In genomic region chr2:60041485-60042274, GRCm38 (mm10) we compare ENCODE assay signal across 13 mouse cellular contexts.
"Had no signal": no experiment of that assay in that cellular context is flagged by ENCODE, and none has a peak within 500 bp of the region (broad histone marks: within the 10 kb centered on the region; RNA-seq: fewer than 3 reads in every experiment).

No protein-coding gene starts in this region.

- H3K27ac ChIP-seq: left cerebral cortex, adult 2 months; limb, embryonic 12.5 days; liver, embryonic 14.5 days; macrophage had no signal

- H3K36me3 ChIP-seq: midbrain, embryonic 12.5 days had no signal

- H3K4me3 ChIP-seq: left cerebral cortex, adult 2 months; limb, embryonic 12.5 days; megakaryocyte, embryonic 14.5 days; midbrain, embryonic 12.5 days had no signal

- DNase-seq: kidney, postnatal 10 days; liver; lung, embryonic 14.5 days; lung, postnatal 10 days; right cerebral cortex, postnatal 14 days; thymus, adult 2 months; thymus, postnatal 4 days had no signal

- H3K4me2 ChIP-seq: limb, embryonic 12.5 days; lung, embryonic 14.5 days had no signal

- H3K27me3 ChIP-seq: limb, embryonic 12.5 days; megakaryocyte, embryonic 14.5 days; midbrain, embryonic 12.5 days had no signal

- H3K9me3 ChIP-seq: limb, embryonic 12.5 days; megakaryocyte, embryonic 14.5 days; midbrain, embryonic 12.5 days had no signal

- H3K9ac ChIP-seq: limb, embryonic 12.5 days; liver, embryonic 14.5 days; lung, embryonic 14.5 days; midbrain, embryonic 12.5 days had no signal
